Mouse (Mus musculus) cerebellum, postnatal 36 days (tissue): Measurements from ENCODE around the gene Aftph.
"Not testable (repeated sequence)": the region's sequence is repeated elsewhere in the genome, so short reads cannot be mapped to it uniquely, and the experiment has no call there.

Experiments
- DNase-seq, 2 experiments: peaks; one replicate each; pipeline ENCODE4 v3.0.0; 2021 to 2022; ENCODE audit warnings: mixed read lengths in 2 of 2

Aftph gene

DNA sequence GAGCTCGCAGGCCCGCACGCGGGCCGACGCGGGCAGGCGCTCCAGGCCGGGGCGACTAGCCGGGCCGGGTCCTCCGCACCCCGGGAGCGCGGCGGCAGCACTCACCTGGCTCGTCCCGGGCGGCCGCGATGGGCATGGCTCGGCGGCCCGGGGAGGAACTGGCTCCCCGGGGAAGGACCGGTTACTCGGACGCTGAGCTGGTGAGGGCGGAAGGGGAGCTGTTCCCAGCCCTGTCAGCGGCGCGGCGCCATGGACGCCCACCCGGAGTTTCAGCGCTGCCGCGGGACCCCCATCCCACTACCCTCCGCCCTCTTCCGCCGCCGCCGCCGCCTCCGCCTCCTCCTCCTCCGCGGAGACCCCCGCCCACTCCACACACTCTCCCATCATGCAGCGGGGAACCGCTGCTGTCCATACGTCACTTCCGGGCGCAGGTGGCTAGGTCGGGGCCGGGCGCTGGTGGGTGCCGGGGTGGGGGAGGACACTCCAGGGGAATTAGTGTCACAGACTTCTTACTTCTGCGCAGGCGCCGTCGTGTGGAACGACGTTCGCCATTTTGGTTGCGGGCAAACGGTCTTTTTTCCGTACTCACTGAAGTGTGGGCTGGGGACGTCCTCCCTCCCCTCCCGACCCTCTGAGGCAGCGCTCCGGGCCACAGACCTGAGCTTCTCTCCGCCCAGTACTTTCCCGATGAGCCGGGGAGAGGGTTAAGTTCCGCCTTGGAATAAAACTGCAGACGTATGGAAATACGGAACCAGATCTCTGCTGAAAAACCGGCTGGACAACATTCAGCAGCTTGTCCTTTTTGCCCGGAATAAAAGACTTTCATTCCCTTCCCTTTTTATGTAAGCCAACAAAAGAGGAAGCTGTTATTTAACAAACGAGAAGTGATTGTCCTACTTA, at the start of gene Aftph:
TSS of gene Aftph (minus strand) at position 389 of the 900 bp plus-strand sequence.
- DNase-seq, result peak; percentile 97 to 99

DNA sequence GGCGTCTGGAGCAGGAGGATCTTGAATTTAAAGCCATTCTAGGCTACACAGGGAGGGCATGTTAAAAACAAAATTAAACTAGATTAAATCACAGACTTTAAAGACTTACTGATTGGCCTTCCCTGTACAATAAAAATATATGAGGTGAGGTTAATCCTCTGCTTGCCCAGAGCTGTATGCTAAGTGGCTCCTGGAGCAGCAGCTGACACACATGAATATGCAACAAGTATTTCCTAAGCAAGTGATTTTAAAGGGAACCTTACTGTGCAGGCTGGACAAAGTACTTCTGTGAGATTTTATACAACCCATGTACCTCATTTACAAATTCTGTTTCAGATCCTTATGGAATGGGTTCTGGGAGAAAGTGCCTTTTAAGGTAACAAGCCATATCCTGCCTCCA, 47.6 kb upstream of the Aftph start:
- DNase-seq, result no peak

DNA sequence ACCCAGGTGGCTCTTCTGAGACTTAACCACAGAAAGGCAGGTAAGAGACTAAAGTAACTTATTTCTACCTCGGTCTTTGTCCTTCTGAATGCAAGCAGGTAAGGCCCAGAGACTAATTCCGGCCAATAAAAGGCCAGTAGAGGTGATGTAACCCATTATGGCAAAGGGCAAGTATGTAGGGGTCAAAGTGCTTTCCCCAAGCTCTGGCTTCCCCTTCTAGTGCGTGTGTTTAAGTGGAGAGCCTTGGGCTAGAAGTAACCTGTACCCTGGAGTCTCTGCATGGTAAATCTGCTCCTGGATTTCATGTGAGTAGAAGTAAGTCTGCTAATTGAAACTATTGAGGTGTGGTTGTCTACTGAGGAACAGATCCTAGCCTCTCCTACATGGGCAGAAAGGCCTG, 46.7 kb upstream of the Aftph start:
- no peak for DNase-seq

DNA sequence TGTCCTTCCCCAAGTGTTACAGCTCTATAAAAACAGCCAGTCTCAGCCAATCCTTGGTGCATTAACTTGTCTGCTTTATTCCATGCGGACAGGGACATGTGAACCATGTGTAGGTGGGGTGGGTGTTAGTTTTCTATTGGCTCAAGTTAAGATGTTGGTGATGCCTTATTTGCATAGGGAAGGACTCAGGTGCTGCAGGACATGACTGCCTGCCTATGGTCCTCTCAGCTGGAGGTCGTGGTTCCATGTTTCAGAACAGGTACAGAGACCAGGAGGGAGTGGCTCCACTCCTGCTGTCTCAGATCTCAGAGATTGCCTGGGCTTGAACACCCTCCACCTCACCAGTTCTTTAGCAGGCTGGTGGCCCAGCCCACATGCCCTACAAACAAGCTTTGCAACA, 44.8 kb upstream of the Aftph start:
- DNase-seq, result no peak

DNA sequence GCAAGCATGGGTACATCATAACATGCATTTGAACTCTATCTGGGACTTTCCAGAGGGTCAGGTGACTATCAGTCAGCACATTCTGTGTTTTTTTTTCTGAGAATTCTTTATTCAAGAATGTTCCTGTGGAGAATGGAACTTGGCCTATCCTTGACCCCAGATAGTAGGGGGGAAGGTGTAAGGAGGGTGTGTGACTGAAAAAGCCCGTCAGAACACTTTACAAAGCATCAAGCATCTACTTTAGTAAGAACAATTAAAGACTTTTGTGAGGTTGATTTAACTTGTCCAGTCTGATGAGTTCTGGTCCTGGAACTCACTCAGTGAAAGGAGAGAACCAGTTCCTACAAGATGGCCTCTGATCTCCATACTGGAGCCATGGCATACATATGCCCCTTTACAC, 43.8 kb upstream of the Aftph start:
- DNase-seq, result no peak

DNA sequence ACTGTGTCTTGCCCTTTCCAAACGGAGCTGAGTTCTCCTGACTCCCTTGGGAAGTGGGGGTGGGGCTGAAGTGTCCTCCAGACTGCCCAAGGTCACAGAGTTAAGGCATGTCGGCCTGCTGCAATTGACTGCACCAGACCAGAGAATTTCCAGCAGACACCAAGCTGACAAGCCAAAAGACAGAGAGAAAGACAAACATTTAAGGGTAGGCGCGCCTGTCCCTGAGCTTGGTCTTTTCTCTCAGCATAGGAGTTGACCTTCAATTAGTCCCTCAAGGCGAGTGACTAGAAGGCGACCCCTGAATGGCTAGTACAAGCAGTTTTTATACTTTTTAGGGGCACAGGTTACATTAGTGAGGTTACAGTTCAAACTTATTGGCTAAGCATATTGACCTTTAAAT, 43.4 kb upstream of the Aftph start:
- no peak for DNase-seq

DNA sequence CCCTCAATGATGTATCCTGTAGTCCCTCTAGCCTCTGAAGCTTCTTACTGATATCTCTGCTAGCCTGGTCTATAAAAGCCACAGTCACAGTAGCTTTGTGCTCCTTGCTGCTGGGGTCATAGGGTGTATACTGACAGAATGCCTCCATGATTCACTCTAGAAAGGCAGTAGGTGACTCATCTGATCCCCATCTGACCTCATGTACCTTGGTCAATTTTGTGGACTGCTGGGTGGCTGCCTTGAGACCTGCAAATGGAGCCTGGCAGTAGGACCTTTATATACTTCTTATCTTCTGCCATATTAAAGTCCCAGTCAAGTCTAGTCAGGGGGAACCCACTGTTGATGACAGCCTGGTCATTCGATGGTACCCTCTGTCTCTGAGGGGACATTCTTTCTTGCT, 42.1 kb upstream of the Aftph start:
- no peak for DNase-seq

DNA sequence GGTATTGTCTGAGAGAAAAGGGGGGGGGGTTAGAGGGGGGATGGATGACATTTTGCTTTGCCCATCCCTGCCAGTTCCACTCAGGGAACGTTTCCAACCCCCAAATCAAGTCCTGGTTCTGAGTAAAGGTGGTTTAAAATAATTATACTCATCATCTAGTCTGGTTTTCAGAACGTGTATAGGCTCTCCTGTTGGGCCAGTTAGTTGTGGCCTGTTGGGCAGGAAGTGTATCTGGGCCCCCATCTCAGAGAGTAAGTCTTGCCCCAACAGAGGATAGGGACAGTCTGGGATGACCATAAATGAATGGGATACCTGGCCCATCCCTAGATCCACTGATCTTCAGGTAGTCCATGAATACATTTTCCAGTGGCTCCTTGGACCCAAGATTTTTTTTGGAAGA, 41.2 kb upstream of the Aftph start:
- no peak for DNase-seq

DNA sequence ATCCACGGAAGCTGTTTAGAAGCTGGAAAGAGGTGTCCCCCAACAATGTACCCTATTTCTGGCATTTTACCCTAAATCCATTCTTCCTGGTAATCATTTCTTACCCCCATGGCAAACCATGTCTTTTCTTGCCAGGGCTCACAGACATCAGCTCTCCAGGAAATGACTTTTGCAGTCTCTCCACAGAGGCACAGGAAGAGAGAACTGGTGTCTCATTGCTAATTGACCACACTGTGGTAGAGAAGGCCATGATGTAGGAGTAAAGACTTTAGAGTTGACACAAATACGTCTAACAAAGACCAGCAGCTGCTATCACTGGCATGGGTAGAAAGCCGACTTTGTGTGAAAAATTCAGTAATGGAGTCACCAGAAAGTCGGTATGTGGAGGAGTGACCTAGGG, 38.9 kb upstream of the Aftph start:
- no peak for DNase-seq

DNA sequence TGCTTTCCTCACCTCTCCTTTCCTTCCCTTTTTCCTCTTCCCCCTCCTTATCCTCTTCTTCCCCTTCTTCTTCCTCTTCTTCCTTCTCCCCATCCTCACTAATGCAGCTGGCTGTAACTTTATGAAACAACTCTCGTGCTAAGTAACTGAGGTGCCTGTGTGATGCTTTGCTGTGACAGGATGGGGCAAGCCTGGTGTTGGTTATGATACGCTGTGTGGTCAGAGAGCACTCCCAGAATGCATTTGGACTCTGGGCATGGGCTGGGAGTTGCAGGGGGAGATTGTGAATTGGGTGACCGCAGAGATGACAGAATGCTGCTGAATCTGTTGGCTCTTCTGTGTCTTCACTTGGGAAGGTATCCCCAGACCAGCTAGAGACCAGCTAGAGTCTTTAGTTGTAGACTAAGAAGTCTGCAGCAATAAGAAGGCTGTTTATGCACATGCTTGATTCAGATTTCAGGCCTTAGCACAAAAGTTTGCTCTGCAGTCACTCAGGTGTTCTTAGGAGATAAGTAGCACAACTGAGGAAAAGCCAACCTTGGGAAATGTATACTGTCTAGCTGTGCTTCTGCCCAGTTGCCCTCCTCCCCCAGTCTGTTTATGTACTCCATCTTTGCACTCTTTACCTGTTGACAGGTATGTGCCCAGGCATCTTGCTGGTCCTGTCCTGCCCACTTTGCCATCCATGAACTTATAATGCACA, 37.6 kb upstream of the Aftph start:
- no peak for DNase-seq

DNA sequence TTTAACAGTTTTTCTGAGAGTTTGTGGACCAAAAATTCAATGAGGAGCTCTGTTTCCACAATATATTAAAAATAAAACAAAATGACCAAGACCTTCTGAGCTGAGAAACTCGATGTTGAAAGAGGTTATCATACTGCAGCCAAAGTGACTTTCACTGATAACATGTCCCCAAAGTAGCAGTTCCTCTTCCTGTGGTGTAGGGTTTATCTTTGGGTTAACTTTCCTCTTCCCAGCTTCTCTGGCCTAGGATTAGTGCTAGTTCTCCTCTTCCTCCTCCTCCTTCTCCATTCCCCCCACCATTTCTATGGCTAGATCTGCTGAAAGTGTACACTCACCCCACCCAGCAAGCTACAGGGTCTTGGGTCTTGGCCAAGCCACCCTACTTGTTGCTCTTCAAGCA, 36.9 kb upstream of the Aftph start:
- no peak for DNase-seq

DNA sequence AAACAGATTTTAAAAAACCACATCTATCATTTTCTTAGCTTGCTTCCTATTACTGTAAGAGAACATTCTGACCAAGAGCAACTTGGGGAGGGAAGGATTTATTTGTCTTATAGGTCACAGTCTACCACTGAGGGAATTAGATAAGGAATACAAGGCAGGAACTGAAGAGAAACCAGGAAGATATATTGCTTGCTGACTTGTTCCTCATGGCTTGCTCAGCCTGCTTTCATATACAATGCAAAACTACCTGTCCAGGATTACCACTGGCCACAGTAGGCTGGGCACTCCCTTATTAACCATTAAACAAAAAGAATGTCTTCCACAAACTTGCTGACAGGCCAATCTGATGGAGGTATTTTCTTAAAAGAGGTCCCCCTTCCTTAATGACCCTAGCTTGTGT, 35.3 kb upstream of the Aftph start:
- no peak for DNase-seq

DNA sequence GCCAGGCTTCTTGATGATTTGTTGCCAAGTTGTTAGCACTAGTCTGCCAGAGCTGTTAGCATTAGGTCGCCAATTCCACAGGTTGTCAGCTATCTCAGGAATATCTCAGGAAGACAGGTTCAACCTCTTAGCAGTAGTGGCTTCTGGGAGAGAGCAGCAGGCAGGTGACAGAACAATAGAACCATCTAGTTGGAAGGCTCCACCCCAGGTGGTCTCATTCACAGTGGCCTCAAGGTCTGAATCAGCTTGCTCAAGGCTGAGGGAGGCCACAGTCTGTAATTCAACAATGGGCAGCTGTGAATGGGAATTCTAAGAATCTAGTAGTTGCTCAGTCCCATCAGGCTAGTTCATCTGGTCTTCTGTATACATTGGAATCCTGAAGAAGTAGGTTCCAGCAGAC, 31.3 kb upstream of the Aftph start:
- no peak for DNase-seq

DNA sequence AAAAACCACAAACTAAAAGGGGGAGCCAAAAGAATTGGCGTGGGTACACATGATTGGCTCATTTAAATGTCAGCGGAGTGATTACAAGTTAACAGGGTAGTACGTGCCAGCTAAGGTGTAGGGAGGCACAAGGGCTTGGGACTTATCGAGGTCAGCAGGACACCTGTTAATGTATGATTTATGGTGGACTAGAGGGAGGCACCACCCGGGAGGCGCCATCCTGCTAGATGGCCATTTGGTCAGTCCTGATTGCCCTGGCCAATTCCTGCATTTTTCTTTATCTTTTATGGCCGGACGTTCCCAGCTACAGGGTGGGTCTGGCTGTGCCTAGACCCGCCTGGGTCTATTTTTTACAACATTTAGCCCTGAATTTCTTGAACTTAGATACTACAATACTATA, 30.4 kb upstream of the Aftph start:
- DNase-seq, result not testable (repeated sequence)

DNA sequence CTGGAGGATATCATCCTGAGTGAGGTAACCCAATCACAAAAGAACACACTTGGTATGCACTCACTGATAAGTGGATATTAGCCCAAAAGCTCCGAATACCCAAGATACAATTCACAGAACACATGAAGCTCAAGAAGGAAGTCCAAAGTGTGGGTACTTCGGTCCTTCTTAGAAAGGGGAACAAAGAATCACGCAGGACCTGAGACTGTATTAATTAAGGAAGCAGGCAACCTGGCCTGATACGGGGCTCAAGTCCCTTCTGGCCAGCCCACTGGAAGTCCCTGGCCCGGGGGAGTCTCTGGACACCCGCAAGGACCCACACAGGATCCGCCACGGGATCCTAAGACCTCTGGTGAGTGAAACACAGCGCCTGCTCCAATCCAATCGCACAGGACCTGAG, 20.6 kb upstream of the Aftph start:
- not testable (repeated sequence) for DNase-seq

DNA sequence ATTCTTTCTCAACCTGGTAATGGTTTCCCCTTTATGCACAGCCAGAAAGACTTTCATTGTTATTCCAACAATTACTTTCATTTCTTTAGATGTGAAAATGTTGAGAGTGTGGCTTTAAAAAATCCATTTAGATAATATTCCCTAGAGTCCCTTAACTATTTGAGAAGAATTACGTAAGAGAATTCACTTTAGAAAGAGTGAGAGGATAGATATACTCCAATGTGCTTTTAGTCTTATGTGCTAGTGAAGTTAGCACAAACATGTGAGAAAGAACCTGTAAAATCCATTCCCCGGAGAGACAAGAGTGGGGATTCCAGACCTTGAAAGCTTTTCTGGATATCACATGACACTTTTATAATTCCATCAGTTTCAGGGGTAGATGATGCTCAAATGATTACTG, 9.2 kb upstream of the Aftph start:
- DNase-seq, result no peak

DNA sequence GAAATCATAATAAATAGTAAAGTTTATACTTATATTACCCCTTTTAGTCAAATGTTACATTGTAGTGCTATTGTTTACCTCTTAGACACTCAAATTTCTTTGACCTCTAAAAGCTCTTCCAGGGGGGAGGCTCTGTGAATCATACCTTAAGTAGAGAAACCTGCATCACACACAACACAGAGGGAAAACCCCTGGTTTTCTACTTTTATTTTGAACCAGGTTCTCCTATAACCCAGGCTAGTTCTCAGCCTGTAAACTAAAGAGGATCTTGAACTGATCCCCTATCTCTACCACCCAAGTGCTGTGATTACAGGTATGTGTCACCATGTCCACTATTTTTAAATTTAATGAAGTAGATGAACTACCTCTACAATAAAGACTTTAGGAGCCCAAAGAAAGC, 2.0 kb upstream of the Aftph start:
- no peak for DNase-seq

DNA sequence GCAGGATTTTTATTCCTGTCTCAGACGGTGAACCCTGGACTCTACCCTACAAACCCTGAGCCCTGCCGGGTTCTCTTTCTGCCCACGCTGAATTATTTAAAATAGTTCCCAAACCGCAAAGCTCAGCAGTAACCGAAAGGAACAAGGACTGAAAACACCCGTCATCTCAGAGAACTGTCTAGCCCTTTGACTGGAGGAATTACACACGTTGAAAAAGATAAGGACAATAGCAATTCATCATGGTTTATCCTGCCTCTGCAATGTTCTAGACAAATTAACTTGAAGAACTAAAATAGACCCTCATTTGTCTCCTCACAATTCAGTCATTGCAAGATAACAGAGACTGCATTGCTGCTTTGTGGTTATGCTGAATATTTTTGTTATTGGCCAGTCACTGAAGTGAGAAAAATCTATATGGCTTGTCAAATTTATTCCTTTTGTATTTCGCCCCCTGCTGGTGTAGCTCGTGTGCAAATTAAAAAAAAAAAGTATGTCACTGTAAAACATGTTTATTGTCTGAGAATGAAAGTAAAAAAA, 1.0 kb upstream of the Aftph start:
- peak; percentile 53 to 73 for DNase-seq

DNA sequence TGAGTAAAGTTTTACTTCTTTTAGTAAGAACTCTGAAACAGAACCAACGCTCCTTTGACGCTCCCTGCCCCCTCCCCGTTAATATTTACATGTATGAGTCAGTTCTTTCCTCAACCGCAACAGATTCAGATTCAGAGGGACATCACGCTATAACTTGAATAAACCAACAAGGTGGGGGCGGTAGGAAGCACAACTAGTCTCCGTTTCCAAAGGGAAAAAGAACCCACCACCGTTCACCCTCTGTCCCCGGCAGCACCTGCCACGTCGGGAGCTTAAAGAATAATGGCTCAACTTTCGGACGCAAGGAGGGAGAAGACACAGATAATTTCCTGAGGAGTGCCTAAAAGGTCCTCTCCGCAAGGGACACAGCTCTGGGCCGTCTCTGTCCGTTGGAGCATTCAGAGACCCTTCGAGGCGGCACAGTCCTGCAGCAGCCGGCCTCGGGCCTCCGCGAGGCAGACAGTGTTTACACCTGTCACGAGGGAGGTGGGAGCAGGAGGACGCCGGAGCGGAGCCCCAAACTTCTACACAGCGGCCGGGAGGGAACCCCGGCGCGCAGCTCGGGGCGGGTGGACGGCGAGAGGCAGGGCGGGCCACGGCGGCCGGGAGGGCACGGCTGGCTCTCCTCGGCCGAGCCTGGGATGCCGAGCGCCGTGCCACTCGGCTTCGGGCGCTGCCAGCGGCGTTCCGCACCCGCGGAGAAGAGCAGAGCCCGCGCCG, 748 bp downstream of the Aftph start:
- DNase-seq, result peak in 1 of 2 experiments; percentile 49

DNA sequence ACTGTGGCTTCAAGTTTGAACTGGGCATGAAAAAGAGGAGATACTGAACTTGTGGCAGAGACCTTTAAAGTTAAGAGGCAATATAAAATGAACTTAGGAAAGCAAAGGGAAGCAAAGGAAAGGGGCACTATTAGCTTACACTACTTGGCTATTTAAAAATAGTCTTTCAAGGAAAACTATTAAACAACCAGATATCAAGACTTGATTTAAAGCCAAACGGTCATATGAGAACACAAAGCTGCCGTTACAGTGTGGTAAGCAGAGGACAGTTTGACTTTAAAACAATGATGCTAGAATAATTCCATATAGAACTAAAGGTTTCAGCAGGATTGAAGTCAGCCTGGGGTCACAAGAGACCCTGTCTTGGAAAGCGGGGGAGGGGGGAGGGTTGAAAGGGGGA, 7.3 kb downstream of the Aftph start:
- DNase-seq, result no peak

DNA sequence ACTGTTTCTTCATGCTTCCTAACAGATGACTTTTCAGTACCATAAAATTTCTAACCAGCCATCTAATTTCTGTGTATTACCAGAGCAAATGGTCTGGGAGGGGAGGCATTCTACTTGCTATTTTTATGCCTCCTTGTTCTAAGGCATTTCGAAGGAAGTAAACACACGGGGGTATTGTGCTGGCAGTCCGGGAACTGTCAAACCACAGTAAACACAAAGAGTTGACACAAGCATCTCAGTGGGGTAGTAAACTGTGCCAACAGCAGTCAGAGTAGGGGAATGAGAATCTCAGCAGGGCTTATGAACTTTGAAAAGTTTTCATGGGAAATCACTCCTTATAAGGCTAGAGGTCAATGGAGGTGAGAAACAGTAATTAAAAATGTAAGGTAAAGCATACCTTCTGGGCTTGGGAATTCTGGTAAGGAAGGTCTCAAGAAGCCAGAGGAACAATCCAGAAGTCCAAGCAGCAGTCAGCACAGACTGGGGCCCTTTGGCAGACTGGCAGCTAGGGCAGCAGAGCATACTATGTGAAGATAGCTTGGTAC, 7.8 kb downstream of the Aftph start:
- no peak for DNase-seq

DNA sequence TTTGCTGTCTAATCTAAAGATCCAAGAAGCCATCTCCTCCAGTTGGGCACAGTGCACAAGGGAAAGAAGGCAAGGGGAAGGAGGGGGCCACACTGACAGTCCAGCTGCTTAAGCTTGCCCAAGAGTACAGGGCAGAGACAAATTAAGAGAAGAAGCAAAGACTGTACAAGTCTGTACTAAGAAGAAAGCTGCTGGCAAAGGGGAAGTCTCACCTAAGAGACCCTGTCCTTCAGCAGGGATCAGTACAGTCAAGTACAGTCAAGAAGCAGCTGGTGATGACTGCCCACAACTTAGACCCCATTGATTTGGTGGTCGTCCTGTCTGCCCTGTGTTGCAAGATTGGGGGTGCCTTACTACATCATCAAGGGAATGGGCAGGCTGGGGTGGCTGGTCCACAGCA, 12.0 kb downstream of the Aftph start:
- no peak for DNase-seq

DNA sequence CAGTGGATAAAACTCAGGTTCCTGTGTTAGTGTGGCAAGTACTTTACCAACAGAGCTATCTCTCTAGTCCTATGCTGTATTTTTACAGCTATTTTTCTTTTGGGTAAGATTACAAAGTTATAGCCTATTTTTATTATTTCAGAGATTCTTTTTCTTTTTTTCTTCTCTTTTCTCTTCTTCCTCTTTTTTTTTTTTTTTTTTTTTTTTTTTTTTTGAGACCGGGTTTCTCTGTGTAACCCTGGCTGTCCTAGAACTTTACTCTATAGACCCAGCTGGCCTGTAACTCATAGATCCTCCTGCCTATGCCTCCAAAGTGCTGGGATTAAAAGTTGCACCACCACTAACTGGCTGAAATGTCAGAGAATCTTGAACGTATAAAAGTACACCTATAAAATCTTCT, 13.3 kb downstream of the Aftph start:
- no peak for DNase-seq
